Mouse (Mus musculus) neural tube, embryonic 15.5 days (tissue): Measurements from ENCODE around the gene Ado. TPM values are rescaled to one million over a fixed set of nuclear protein-coding genes. Genes with fewer than 3 reads are reported as not detected.

Source experiments
- ATAC-seq: fragments of 200-750 bp; cut with Nextera tagmentation; 2 replicates; pipeline ENCODE4 v1.8.0; 2017; ENCODE audit warnings: mild to moderate bottlenecking, moderate TSS enrichment, moderate library complexity; ENCODE audit not compliant: low FRiP score
- H3K27ac ChIP-seq: fragments of 300-500 bp; sonication (generic); replicated peaks from 2 replicates; pipeline ENCODE4 v1.5.1; 2015; ENCODE audit warnings: mild to moderate bottlenecking, inconsistent platforms
- H3K27me3 ChIP-seq: fragments of 300-500 bp; sonication (generic); replicated peaks from 2 replicates; pipeline ENCODE4 v1.6.1; 2015; ENCODE audit warnings: inconsistent platforms
- H3K36me3 ChIP-seq: fragments of 300-500 bp; sonication (generic); 2 replicates; pipeline ENCODE4 v1.6.1; 2015; ENCODE audit warnings: inconsistent platforms
- H3K4me1 ChIP-seq: fragments of 300-500 bp; sonication (generic); 2 replicates; pipeline ENCODE4 v1.6.1; 2015; ENCODE audit warnings: inconsistent platforms
- H3K4me2 ChIP-seq: fragments of 300-500 bp; sonication (generic); 2 replicates; pipeline ENCODE4 v1.6.1; 2015; ENCODE audit warnings: inconsistent platforms, mild to moderate bottlenecking, moderate library complexity
- H3K4me3 ChIP-seq: fragments of 300-500 bp; sonication (generic); replicated peaks from 2 replicates; pipeline ENCODE4 v1.5.1; 2015; ENCODE audit warnings: mild to moderate bottlenecking, inconsistent platforms
- H3K9ac ChIP-seq: fragments of 300-500 bp; sonication (generic); replicated peaks from 2 replicates; pipeline ENCODE4 v1.6.1; 2015; ENCODE audit warnings: mild to moderate bottlenecking, inconsistent platforms
- H3K9me3 ChIP-seq: fragments of 300-500 bp; sonication (generic); replicated peaks from 2 replicates; pipeline ENCODE4 v1.6.1; 2016; ENCODE audit warnings: inconsistent platforms
- WGBS: fragments of 180-500 bp; shearing (Covaris S2); methylation state at CpG from one replicate; pipeline ENCODE4 v1.1.7; 2015; ENCODE audit warnings: mixed read lengths; 5-methylcytosine and 5-hydroxymethylcytosine counted together
- polyA plus RNA-seq: library from polyadenylated mRNA; unstranded; fragments of >200 nt; fragmentation: Nextera tagmentation; extraction: Ambion mirVana; gene quantifications from 2 replicates; pipeline ENCODE4 v1.2.1, GENCODE M21; 2015

Gene Ado
- polyA plus RNA-seq, 1 experiment from 2014 or later: 88.3 TPM

DNA sequence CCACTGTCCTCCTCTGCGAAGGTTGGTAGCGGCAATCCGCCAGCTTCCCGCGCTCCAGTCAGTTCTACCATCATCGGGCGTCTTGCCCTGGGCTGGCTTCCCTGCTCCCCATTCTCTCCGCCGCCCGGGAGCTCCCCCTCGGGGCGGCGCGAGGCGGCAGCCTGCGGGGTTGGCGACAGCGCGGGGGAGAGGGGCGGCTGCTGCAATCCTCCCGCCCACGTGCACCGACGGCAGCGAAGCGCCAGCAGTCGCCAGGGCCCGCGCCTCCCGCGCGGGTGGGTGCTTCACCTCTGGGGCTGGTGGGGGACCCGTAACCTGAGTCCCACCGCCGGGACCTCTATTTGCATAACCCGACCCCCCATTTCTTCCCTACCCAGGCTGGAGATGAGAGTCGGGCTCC is 13.5 kb downstream of the Ado start, which contains the start of gene Egr2:
Gene Egr2 (plus strand): TSS at position 220 of the 400 bp plus-strand sequence.
- no peak for ATAC-seq
- Histone ChIP-seq H3K9me3 (no peaks in the 10 kb centered on the region), H3K9ac (0 out of 2 replicates have a peak within 1 kb of the TSS, but pooled peaks have one; percentile 28), H3K27ac (no peak within 1 kb of the TSS), H3K36me3 (no peaks in the 10 kb centered on the region), H3K4me2 (peak within 1 kb of the TSS; percentile 96), H3K4me3 (peak within 1 kb of the TSS; percentile 56), H3K4me1 (peaks cover 49% of the 10 kb centered on the region), H3K27me3 (peaks cover 83% of the 10 kb centered on the region)
- 1% methylated on average over 33 of the region's 37 CpGs for WGBS

DNA sequence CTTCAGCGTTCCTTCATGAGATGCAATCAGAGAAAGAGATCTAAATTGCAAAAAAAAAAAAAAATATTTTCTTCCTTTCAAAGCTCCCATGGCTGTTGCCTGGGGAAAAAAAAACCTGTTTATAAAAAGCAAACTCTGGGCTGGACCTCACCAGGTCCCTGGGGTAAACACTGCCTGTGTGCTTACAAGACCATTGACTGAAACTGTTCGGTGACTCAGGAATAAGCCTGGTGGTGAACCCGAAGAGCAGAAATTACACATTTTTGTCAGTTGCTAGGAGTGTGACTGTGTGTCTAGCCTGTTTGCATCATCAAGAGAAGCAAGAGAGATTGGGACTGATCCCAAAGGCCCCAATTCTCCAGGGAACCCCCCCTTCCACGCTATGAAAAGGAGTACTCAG is 19.0 kb downstream of the Ado start:
- ATAC-seq: no peak
- Histone ChIP-seq H3K9me3 (no peaks in the 10 kb centered on the region), H3K36me3 (no peaks in the 10 kb centered on the region), H3K27me3 (peaks cover 38% of the 10 kb centered on the region), H3K4me2 (no peak overlapping the region), H3K4me3 (no peak overlapping the region), H3K4me1 (no peaks in the 10 kb centered on the region), H3K9ac (no peak overlapping the region), H3K27ac (no peak overlapping the region)
- 80% methylated on average over 4 of the region's 4 CpGs for WGBS

DNA sequence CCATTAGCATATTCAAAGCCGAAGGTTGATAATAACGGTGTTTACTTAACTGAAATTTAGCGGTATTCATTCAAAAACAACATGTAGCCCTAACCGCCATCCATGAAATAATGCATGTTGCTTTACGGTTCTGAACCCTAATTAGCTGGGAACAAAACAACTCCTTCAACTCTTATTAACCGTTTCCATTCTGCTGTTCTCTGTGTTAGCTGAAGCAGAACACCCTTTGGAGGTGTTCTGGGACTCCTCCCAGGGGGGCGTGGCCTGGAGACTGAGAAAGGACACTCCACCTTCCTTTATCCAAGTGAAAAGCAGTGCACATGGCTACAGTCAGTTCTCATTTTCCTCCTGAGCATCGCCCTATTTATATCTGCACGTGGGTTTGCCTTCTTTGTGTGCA is 22.3 kb downstream of the Ado start:
- H3K9me3 ChIP-seq: no peaks in the 10 kb centered on the region
- no peak for ATAC-seq
- WGBS: 63% methylated on average over 9 of the region's 9 CpGs

DNA sequence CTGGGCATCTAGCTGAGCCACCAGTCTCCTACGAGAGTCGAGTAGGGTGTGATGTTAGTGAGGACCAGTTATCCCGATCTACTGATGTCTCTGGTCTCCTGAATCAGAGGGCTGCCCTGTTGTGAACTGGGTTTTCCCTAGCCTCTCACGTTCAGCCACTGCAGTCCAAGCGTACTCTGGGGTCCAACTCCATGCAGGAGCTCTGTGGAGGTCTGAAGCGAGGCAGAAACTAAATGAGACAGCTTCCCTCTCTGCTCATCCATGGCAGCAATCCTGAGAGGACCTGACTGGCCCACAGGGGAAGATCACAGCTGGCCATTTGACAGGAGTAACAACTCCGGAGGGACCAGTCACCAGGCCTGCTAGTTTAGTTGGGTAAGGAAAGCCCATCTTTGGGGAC is 24.1 kb downstream of the Ado start:
- Histone ChIP-seq H3K27ac (no peak overlapping the region), H3K9me3 (no peaks in the 10 kb centered on the region), H3K4me1 (no peaks in the 10 kb centered on the region), H3K36me3 (no peaks in the 10 kb centered on the region), H3K9ac (no peak overlapping the region), H3K4me3 (no peak overlapping the region), H3K27me3 (peaks cover 3% of the 10 kb centered on the region; the same call in 1 of the 2 replicates), H3K4me2 (no peak overlapping the region)
- WGBS: 81% methylated on average over 7 of the region's 7 CpGs
- ATAC-seq: no peak

More for the DNA sequence above, 22.3 kb downstream of the Ado start:
- Histone ChIP-seq H3K27ac (no peak overlapping the region), H3K4me3 (no peak overlapping the region), H3K36me3 (no peaks in the 10 kb centered on the region), H3K9ac (no peak overlapping the region), H3K27me3 (peaks cover 8% of the 10 kb centered on the region), H3K4me2 (no peak overlapping the region), H3K4me1 (no peaks in the 10 kb centered on the region)

DNA sequence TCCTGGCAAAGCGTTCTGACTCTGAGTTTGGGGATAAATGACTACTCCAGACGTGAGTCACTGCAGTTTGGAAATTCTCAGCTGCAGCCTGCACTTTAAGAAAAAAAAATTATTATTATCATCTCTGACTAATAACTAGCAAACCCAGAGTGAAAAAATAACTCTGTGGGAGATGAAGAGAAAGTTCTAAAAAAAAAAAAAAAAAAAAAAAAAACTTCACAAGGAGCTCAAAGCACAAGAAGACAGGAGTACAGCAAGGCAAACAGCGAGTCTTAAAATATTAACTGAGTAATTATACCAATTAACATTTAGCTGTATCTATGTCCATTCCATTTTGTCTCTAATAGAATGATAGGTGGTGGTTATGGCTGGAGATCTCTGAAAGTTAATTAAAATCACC is 24.6 kb downstream of the Ado start:
- ATAC-seq: no peak
- H3K4me1 ChIP-seq: no peaks in the 10 kb centered on the region
- no peaks in the 10 kb centered on the region for H3K9me3 ChIP-seq
- H3K27me3 ChIP-seq: peaks cover 3% of the 10 kb centered on the region; the same call in 1 of the 2 replicates
- H3K27ac ChIP-seq: no peak overlapping the region
- H3K4me3 ChIP-seq: no peak overlapping the region
- no peaks in the 10 kb centered on the region for H3K36me3 ChIP-seq
- H3K4me2 ChIP-seq: no peak overlapping the region
- H3K9ac ChIP-seq: no peak overlapping the region
- WGBS: 85% methylated on average over 3 of the region's 3 CpGs

DNA sequence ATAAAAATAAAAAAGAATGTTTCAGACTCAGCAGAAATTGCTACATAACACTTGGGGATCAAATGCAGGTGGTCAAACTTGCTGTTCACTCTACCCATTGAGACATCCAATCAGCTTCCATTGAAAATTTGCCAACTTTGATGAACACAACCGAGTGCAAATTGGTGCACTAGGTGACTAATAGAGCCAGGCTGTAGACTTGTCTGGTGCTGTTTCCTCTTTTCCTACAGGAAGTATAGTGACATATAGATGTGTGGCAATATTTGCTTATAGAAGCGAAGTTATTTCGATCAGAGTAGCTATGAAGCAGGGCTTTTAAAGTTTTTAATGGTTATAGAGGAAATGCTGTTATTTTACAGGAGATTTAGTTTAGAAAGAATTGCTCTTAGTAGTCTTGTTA is 30.0 kb downstream of the Ado start:
- no peaks in the 10 kb centered on the region for H3K4me1 ChIP-seq
- 90% methylated on average over 3 of the region's 3 CpGs for WGBS
- peaks cover 2% of the 10 kb centered on the region; the same call in 1 of the 2 replicates for H3K27me3 ChIP-seq
- H3K9ac ChIP-seq: no peak overlapping the region
- no peak for ATAC-seq
- H3K9me3 ChIP-seq: no peaks in the 10 kb centered on the region
- no peak overlapping the region for H3K27ac ChIP-seq
- no peak overlapping the region for H3K4me3 ChIP-seq
- H3K4me2 ChIP-seq: no peak overlapping the region
- no peaks in the 10 kb centered on the region for H3K36me3 ChIP-seq

DNA sequence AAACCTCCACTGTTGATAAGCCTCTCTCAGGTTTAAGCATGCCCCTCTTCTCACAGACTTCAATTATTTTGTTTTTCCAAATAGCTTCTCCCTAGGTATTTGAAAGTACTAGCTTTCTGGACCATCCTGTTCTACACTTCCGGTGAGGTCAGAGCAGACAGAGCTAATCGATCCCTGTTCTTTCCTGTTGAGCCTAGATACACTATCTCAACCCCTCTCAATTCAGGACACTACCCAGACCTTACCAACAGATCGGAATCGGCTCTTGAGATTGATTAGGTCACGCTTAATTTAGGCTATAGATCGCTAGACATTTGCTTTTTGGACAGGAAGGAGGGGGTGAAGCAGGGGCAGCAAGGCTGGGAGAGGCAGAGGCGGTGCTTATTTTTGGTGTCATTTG is 35.9 kb downstream of the Ado start:
- Histone ChIP-seq H3K27ac (no peak overlapping the region), H3K4me3 (no peak overlapping the region), H3K4me2 (no peak overlapping the region), H3K9me3 (no peaks in the 10 kb centered on the region), H3K9ac (no peak overlapping the region), H3K4me1 (no peaks in the 10 kb centered on the region), H3K36me3 (no peaks in the 10 kb centered on the region), H3K27me3 (no peaks in the 10 kb centered on the region)
- no peak for ATAC-seq
- 50% methylated on average over 7 of the region's 7 CpGs for WGBS

DNA sequence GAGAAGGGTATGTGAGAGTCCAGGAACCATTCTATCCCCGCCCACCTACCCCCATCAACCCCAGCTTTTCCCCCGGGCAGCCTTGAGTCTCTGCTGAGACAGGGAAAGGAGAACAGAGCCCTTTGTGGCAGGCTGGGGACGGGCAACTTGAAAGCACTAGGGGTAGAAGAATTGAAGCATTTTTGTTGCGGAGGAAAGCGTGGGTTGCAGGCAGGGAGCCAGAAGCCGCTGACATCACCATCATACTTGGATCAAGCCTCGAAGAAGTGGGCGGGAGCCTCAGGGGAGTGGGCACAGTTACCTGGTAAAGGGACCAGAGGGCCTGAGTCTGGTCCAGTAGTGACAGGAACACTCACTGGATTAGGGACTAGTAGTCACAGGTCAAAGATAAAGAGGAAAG is 36.5 kb downstream of the Ado start:
- no peaks in the 10 kb centered on the region for H3K4me1 ChIP-seq
- no peaks in the 10 kb centered on the region for H3K27me3 ChIP-seq
- H3K9me3 ChIP-seq: no peaks in the 10 kb centered on the region
- no peak for ATAC-seq
- H3K36me3 ChIP-seq: no peaks in the 10 kb centered on the region
- H3K9ac ChIP-seq: no peak overlapping the region
- H3K4me3 ChIP-seq: no peak overlapping the region
- H3K27ac ChIP-seq: no peak overlapping the region
- WGBS: 71% methylated on average over 8 of the region's 8 CpGs
- no peak overlapping the region for H3K4me2 ChIP-seq

DNA sequence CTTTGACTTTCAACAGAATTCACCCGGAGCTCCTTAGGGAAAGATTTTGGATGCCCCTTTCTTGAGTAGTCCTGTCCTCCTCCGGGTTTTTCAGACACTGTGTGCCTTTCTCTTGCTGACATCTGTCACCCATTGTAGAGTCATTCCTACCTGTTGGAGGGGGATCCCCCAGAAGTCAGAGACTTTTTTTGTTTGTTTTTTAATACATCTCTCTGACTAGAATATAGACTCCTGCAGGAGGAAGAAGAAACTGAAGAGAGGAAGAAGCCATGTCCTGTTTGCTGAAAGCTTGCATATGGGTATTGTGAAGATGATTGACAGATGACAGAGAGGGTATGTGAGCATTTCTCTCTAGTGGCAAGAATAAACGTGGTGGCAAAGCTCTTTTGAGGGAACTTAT is 43.5 kb downstream of the Ado start:
- Histone ChIP-seq H3K9ac (no peak overlapping the region), H3K36me3 (no peaks in the 10 kb centered on the region), H3K9me3 (no peaks in the 10 kb centered on the region), H3K4me3 (no peak overlapping the region), H3K4me1 (no peaks in the 10 kb centered on the region), H3K27me3 (no peaks in the 10 kb centered on the region), H3K4me2 (no peak overlapping the region), H3K27ac (no peak overlapping the region)
- WGBS: 72% methylated on average over 3 of the region's 3 CpGs
- no peak for ATAC-seq

DNA sequence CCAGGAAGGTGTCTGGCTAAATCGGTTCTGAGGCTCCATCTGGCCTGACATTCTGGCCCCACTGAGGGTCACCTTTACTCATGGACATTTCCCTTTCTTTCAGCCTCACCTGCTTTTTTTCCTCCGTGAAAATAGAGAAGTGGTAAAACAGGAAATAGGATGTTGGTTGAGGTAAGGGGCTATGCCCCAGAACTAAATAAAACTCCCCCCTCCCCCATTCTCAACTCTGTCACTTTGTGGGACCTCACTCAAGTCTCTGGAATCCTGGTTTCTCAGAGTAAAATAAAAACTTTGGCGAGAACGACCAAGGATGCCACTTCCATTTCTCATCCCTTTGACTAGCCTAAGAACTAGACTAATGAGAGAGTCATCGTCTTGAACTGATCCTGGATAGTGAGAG is 44.7 kb downstream of the Ado start:
- Histone ChIP-seq H3K27me3 (no peaks in the 10 kb centered on the region), H3K4me2 (no peak overlapping the region), H3K4me1 (no peaks in the 10 kb centered on the region), H3K4me3 (no peak overlapping the region), H3K9me3 (no peaks in the 10 kb centered on the region), H3K36me3 (no peaks in the 10 kb centered on the region), H3K9ac (no peak overlapping the region), H3K27ac (no peak overlapping the region)
- 71% methylated on average over 5 of the region's 5 CpGs for WGBS
- ATAC-seq: no peak

DNA sequence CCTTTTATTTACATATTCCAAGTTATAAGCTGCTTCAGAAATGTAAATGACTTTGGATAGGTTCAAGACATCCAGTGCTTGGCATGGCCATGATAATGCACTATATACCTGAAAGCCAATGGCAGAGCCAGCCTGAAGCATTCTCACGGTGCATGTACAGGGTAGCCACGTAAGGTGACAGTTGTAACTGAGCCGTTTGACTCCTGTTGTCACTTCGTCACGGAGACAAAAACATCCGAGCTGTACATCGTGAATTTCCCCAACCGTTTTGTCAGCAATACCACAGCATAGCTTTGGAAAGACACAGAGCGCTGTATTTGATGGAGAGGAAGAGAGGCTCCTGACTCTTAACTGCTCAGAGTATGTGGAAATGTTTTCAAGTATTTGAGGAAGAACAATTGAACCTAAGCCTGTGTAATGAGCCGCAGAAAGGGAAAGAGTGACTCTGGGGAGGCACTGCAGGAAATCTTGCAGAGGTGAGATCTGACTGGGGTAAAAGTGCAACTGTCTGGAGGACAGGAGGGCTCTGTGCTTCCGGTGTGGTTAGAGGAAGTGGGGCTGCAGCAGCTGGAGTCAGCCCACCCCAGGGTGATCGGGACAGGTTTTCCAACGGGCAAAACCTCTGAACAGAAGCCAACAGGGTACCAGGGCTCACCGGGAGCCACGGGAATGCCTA is 45.3 kb downstream of the Ado start:
- no peaks in the 10 kb centered on the region for H3K4me1 ChIP-seq
- H3K9me3 ChIP-seq: no peaks in the 10 kb centered on the region
- ATAC-seq: no peak
- H3K9ac ChIP-seq: no peak overlapping the region
- H3K4me3 ChIP-seq: no peak overlapping the region
- no peak overlapping the region for H3K27ac ChIP-seq
- no peaks in the 10 kb centered on the region for H3K27me3 ChIP-seq
- WGBS: 76% methylated on average over 15 of the region's 15 CpGs
- no peaks in the 10 kb centered on the region for H3K36me3 ChIP-seq
- H3K4me2 ChIP-seq: no peak overlapping the region

DNA sequence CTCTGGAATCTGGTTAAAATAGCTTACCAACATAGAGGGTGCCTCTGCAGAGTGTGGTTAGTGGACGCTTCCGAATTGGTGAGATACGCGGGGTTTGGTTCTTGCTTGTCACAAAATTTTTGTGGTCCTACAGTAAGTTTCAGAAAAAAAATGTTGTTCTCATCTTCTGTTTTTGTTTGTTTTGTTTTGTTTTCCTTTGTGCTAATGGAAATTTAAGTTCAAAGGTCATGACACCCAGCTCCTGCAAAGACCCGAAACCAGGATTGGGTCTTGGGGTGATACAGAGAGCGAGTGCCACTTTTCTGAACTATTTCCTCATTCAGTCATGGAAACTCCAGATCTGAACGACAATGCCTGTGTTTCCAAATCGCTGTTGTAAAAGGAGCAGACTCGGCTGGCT is 50.8 kb downstream of the Ado start:
- H3K4me1 ChIP-seq: no peaks in the 10 kb centered on the region
- H3K27me3 ChIP-seq: no peaks in the 10 kb centered on the region
- no peaks in the 10 kb centered on the region for H3K36me3 ChIP-seq
- H3K9ac ChIP-seq: no peak overlapping the region
- H3K9me3 ChIP-seq: no peaks in the 10 kb centered on the region
- no peak overlapping the region for H3K4me3 ChIP-seq
- 94% methylated on average over 9 of the region's 9 CpGs for WGBS
- H3K27ac ChIP-seq: no peak overlapping the region
- H3K4me2 ChIP-seq: no peak overlapping the region
- no peak for ATAC-seq
